Mouse (Mus musculus): ENCODE results near the gene Inhbe.

GRCm38 (mm10) chr10:127322178-127322577 lies 32.0 kb downstream of the Inhbe start:
- TF ChIP-seq CTCF (IDR thresholded peaks at IDR 0.05) (no peak), EP300 (IDR thresholded peaks at IDR 0.05) (no peak)
